ENCODE assay signal across 1 mouse cellular context in the genomic region with DNA sequence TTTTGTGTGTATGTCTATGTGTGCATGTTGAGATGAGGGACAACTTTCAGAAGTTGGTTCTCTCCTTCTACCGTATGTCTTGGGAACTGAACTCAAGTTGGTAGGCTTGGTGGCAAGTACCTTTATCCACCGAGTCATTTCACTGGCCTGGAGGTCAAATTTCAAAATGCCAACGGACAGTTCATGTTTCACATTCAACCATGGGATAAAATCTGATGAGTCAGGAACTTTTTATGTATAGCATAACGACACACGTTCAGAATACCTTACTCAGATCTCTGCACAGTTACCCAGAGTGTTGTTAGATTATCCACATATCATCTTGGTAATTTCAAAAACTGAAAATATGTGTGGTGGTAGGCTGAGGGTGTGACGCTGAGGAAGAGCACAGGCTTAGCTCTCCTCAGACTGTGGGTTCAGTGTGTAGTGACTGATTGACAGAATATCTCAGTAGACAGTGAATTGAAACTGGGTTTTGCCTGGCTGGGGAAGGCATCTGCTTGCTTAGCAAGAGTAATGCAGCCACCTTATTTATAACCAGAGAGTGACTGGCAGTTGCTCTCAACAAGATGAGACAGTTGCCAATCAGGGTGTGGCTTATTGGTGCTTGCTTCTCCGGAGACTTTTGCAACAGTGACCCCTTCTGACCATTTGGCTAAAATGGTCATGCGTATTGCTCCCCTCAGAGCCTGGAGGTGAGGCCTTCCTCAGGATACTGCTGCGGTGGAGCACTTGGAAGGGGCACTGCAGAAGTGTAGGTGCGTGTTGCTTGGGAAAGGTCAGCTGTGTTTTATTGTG.
TF ChIP-seq lines count a peak whose summit lies in the region.

No protein-coding gene starts in this region.

TF ChIP-seq in MEL, 35 proteins besides CTCF, POLR2A, EP300 and RAD21:
- peak; percentile 71 for TF ChIP-seq ZC3H11A (IDR thresholded peaks at IDR 0.05; ENCODE audit: low read depth, low read length)
- TF ChIP-seq MAFK (IDR thresholded peaks at IDR 0.05; ENCODE audit: borderline replicate concordance, low read depth, low read length), result peak; percentile 78; the same call in 1 of the 2 replicates
- peak; percentile 62 for TF ChIP-seq SIN3A (IDR thresholded peaks at IDR 0.05; ENCODE audit: low read length)
- no peak for TF ChIP-seq E2F4 (IDR thresholded peaks at IDR 0.05; ENCODE audit: borderline replicate concordance, low read depth, low read length)
- 0 out of 2 replicates have a peak, but pooled peaks have one; percentile 15 for TF ChIP-seq HCFC1 (IDR thresholded peaks at IDR 0.05; ENCODE audit: low read depth, low read length)
- TF ChIP-seq MYC (IDR thresholded peaks at IDR 0.05; ENCODE audit: low read depth, low read length), result no peak
- TF ChIP-seq SMC3 (IDR thresholded peaks at IDR 0.05; ENCODE audit: low read depth, low read length), result peak; percentile 83
- TF ChIP-seq BHLHE40 (IDR thresholded peaks at IDR 0.05; ENCODE audit: borderline replicate concordance, low read depth, low read length), result no peak
TF ChIP-seq in MEL: peak in this region for 5.
